In the genomic region with DNA sequence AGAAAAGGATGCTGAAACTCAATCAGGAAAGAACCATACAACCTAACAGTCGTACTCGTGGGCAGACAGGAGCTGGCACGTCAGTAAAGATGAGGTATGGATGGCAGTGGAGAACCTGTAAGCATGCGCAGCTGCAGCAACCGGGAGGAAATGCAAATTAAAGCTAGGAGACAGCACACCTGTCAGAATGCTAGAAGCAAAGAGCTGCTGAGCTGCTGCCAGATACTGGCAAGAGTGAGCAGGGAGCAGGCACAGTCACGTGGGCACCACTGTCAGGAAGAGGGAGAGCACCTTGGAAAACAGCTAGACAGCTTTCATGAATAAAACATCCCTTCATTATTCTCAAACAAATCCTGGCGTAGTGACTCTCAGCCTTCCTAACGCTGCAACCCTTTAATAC, we compare ENCODE assay signal across 17 mouse cellular contexts. TPM values are rescaled to one million over a fixed set of nuclear protein-coding genes. Genes with fewer than 3 reads are reported as not detected.
A peak's percentile ranks its signal among the peaks of the same experiment; 100 is the strongest.
DNase-seq lines count a peak whose midpoint lies in the region; ATAC-seq and TF ChIP-seq lines count a peak whose summit lies in the region.
"Had no signal": no experiment of that assay in that cellular context is flagged by ENCODE, and none has a peak within 500 bp of the region (broad histone marks: within the 10 kb centered on the region; RNA-seq: fewer than 3 reads in every experiment).

No protein-coding gene starts in this region.

- no peaks in the 10 kb centered on the region for H3K9me3 ChIP-seq in forebrain, embryonic 16.5 days (ENCODE audit: control insufficient read depth, low read length)
- no peaks in the 10 kb centered on the region for H3K9me3 ChIP-seq in hindbrain, postnatal 0 days (ENCODE audit: low read length)
- no peaks in the 10 kb centered on the region for H3K9me3 ChIP-seq in liver, postnatal 0 days (ENCODE audit: low read length)
- H3K9me3 ChIP-seq: embryonic facial prominence, embryonic 13.5 days; liver, embryonic 12.5 days had no signal

- H3K4me2 ChIP-seq in forebrain, embryonic 16.5 days (ENCODE audit: low read length), result no peak overlapping the region
- no peak overlapping the region for H3K4me2 ChIP-seq in hindbrain, postnatal 0 days (ENCODE audit: low read depth, low read length)
- H3K4me2 ChIP-seq in liver, postnatal 0 days (ENCODE audit: low read depth, low read length), result no peak overlapping the region
- H3K4me2 ChIP-seq: embryonic facial prominence, embryonic 13.5 days; liver, embryonic 12.5 days had no signal

- H3K27me3 ChIP-seq in forebrain, embryonic 16.5 days (replicated peaks; ENCODE audit: control insufficient read depth, insufficient read depth, low read length), result no peaks in the 10 kb centered on the region
- H3K27me3 ChIP-seq in hindbrain, postnatal 0 days (ENCODE audit: insufficient read depth, low read length), result no peaks in the 10 kb centered on the region
- no peaks in the 10 kb centered on the region; the same call in 1 of the 2 replicates for H3K27me3 ChIP-seq in liver, postnatal 0 days (ENCODE audit: insufficient read depth, low read length)
- no peaks in the 10 kb centered on the region for H3K27me3 ChIP-seq in kidney, adult 2 months (replicated peaks; ENCODE audit: control insufficient read depth, insufficient read depth, low read length)
- H3K27me3 ChIP-seq: embryonic facial prominence, embryonic 13.5 days had no signal

- TF ChIP-seq EP300 in liver, postnatal 0 days (IDR thresholded peaks at IDR 0.05; ENCODE audit: low read depth), result no peak

- no peak overlapping the region for H3K9ac ChIP-seq in forebrain, embryonic 16.5 days (replicated peaks; ENCODE audit: low read depth, low read length)
- no peak overlapping the region for H3K9ac ChIP-seq in hindbrain, postnatal 0 days (replicated peaks; ENCODE audit: low read length)
- H3K9ac ChIP-seq in liver, postnatal 0 days (replicated peaks), result no peak overlapping the region
- H3K9ac ChIP-seq: embryonic facial prominence, embryonic 13.5 days; liver, embryonic 12.5 days had no signal

- TF ChIP-seq CTCF in hindbrain, postnatal 0 days (IDR thresholded peaks at IDR 0.05; ENCODE audit: low read depth), result no peak
- TF ChIP-seq CTCF in liver, postnatal 0 days (IDR thresholded peaks at IDR 0.05; ENCODE audit: low read depth), result no peak
- no peak for TF ChIP-seq CTCF in kidney, adult 2 months (conservative IDR thresholded peaks at IDR 0.05; ENCODE audit: insufficient read depth, insufficient read length, low read depth, low read length)

- no peak for TF ChIP-seq POLR2A in kidney, adult 2 months (IDR thresholded peaks at IDR 0.05; ENCODE audit: low read depth, low read length)

- DNase-seq in left cerebral cortex, adult 9 months (ENCODE audit: low spot score in 2 of 2), result peak; percentile 25 to 55
- no peak for DNase-seq in left cerebral cortex, postnatal 10 days (ENCODE audit: extremely low spot score in 1 of 2, low spot score in 2 of 2)
- DNase-seq in hindbrain, postnatal 0 days (ENCODE audit: low spot score), result peak; percentile 73
- peak; percentile 73 to 78 for DNase-seq in right cerebral cortex, postnatal 10 days (ENCODE audit: low spot score in 2 of 2)
- no peak for DNase-seq in liver, postnatal 0 days
- DNase-seq in kidney, adult 2 months, result no peak
- DNase-seq: adrenal gland, postnatal 10 days; cerebellum, adult 18-20 months; heart, adult 2 months; lung, postnatal 14 days; thymus, adult 18-20 months had no signal

- no peaks in the 10 kb centered on the region for H3K36me3 ChIP-seq in forebrain, embryonic 16.5 days (ENCODE audit: control insufficient read depth, insufficient read depth)
- no peaks in the 10 kb centered on the region for H3K36me3 ChIP-seq in hindbrain, postnatal 0 days (ENCODE audit: insufficient read depth, low read length)
- H3K36me3 ChIP-seq in liver, postnatal 0 days (replicated peaks; ENCODE audit: insufficient read depth, low read length), result no peaks in the 10 kb centered on the region
- H3K36me3 ChIP-seq in kidney, adult 2 months (ENCODE audit: control insufficient read depth, insufficient read depth, low read length), result no peaks in the 10 kb centered on the region
- H3K36me3 ChIP-seq: embryonic facial prominence, embryonic 13.5 days; liver, embryonic 12.5 days had no signal

- H3K4me1 ChIP-seq in forebrain, embryonic 16.5 days (replicated peaks; ENCODE audit: control insufficient read depth, insufficient read depth, low read length), result peaks cover 11% of the 10 kb centered on the region
- H3K4me1 ChIP-seq in hindbrain, postnatal 0 days (ENCODE audit: insufficient read depth, low read length), result no peaks in the 10 kb centered on the region; the same call in 1 of the 2 replicates
- no peaks in the 10 kb centered on the region for H3K4me1 ChIP-seq in liver, postnatal 0 days (ENCODE audit: insufficient read depth)
- H3K4me1 ChIP-seq in kidney, adult 2 months (ENCODE audit: control insufficient read depth, insufficient read depth, low read length), result no peaks in the 10 kb centered on the region
- H3K4me1 ChIP-seq: liver, embryonic 12.5 days had no signal

- WGBS in forebrain, embryonic 16.5 days, result 28% methylated on average over 8 of the region's 8 CpGs
- WGBS in hindbrain, postnatal 0 days, result 25% methylated on average over 8 of the region's 8 CpGs
- 55% methylated on average over 8 of the region's 8 CpGs for WGBS in liver, postnatal 0 days (ENCODE audit: insufficient replicate concordance)
- WGBS in kidney, adult 2 months, result 62% methylated on average over 8 of the region's 8 CpGs

- H3K4me3 ChIP-seq in forebrain, embryonic 16.5 days (replicated peaks; ENCODE audit: low read length), result no peak overlapping the region
- no peak overlapping the region for H3K4me3 ChIP-seq in hindbrain, postnatal 0 days (ENCODE audit: low read length)
- no peak overlapping the region for H3K4me3 ChIP-seq in liver, postnatal 0 days (ENCODE audit: low read depth, low read length)
- no peak overlapping the region for H3K4me3 ChIP-seq in kidney, adult 2 months (ENCODE audit: insufficient read depth, low read depth, low read length)
- H3K4me3 ChIP-seq: embryonic facial prominence, embryonic 13.5 days; heart, adult 2 months; left cerebral cortex, adult 2 months; liver, embryonic 12.5 days had no signal

- peak; percentile 86 for ATAC-seq in forebrain, embryonic 16.5 days
- peak; percentile 61 for ATAC-seq in hindbrain, postnatal 0 days
- ATAC-seq in liver, postnatal 0 days, result no peak
- ATAC-seq: liver, embryonic 12.5 days had no signal

- intact Hi-C loops in left cerebral cortex, postnatal 10 days (cut with DNase I), result no loop called here

- H3K27ac ChIP-seq in forebrain, embryonic 16.5 days (ENCODE audit: low read length), result no peak overlapping the region; the same call in 1 of the 2 replicates
- H3K27ac ChIP-seq in hindbrain, postnatal 0 days, result peak overlapping the region; percentile 45; the same call in 1 of the 2 replicates
- no peak overlapping the region for H3K27ac ChIP-seq in liver, postnatal 0 days (ENCODE audit: low read depth)
- no peak overlapping the region for H3K27ac ChIP-seq in kidney, adult 2 months (ENCODE audit: insufficient read depth, low read depth, low read length)
- H3K27ac ChIP-seq: embryonic facial prominence, embryonic 13.5 days; heart, adult 2 months; kidney, postnatal 0 days; left cerebral cortex, adult 2 months; liver, embryonic 12.5 days had no signal

RNA-seq across cellular contexts. Expression of a gene that starts 42.9 kb away (rescaled TPM):
- not detected for total RNA-seq in left cerebral cortex, postnatal 10 days (2021)
- not detected in 2 replicates for polyA plus RNA-seq in forebrain, embryonic 16.5 days (2015; fragmentation: Nextera tagmentation; extraction: Ambion mirVana)
- total RNA-seq in hindbrain, postnatal 0 days (2014; rRNA removed), result not detected in 2 replicates
- not detected in 2 replicates for polyA plus RNA-seq in hindbrain, postnatal 0 days (2015; fragmentation: Nextera tagmentation; extraction: Ambion mirVana)
- not detected in 2 replicates for polyA plus RNA-seq in liver, postnatal 0 days (2015; fragmentation: Nextera tagmentation; extraction: Ambion mirVana)
- not detected in 2 replicates for polyA plus RNA-seq in kidney, adult 2 months (2012; rRNA removed)
- total RNA-seq: adrenal gland, postnatal 10 days; heart, adult 2 months; left cerebral cortex, adult 2 months had no signal
- polyA plus RNA-seq: embryonic facial prominence, embryonic 13.5 days; heart, adult 2 months; kidney, postnatal 0 days; liver, embryonic 12.5 days; small intestine, adult 2 months had no signal

RNA-seq across cellular contexts. Expression of a gene that starts 56.6 kb away (rescaled TPM):
- not detected for total RNA-seq in left cerebral cortex, postnatal 10 days (2021)
- polyA plus RNA-seq in forebrain, embryonic 16.5 days (2015; fragmentation: Nextera tagmentation; extraction: Ambion mirVana), result not detected in 2 replicates
- not detected in 2 replicates for total RNA-seq in hindbrain, postnatal 0 days (2014; rRNA removed)
- not detected in 2 replicates for polyA plus RNA-seq in hindbrain, postnatal 0 days (2015; fragmentation: Nextera tagmentation; extraction: Ambion mirVana)
- not detected in 2 replicates for polyA plus RNA-seq in liver, postnatal 0 days (2015; fragmentation: Nextera tagmentation; extraction: Ambion mirVana)
- not detected in 2 replicates for polyA plus RNA-seq in kidney, adult 2 months (2012; rRNA removed)
- total RNA-seq: adrenal gland, postnatal 10 days; heart, adult 2 months; left cerebral cortex, adult 2 months had no signal
- polyA plus RNA-seq: embryonic facial prominence, embryonic 13.5 days; heart, adult 2 months; kidney, postnatal 0 days; liver, embryonic 12.5 days; small intestine, adult 2 months had no signal

Comparison
In these comparisons a context has a peak if more than half of its experiments do, and no peak if none do; other contexts are left out.
1. DNase-seq: peak in left cerebral cortex, adult 9 months (2 of 2), hindbrain, postnatal 0 days (single experiment) and right cerebral cortex, postnatal 10 days (2 of 2); none in left cerebral cortex, postnatal 10 days (0 of 2), liver, postnatal 0 days (single experiment) and kidney, adult 2 months (single experiment).